Mouse (Mus musculus) layer of hippocampus, adult 9-10 months (tissue): ENCODE measurements around the gene Sertad2.

Experiments used
- DNase-seq: peaks from one replicate; pipeline ENCODE4 v3.0.0; 2022; ENCODE audit warnings: low spot score

Gene Sertad2

DNA sequence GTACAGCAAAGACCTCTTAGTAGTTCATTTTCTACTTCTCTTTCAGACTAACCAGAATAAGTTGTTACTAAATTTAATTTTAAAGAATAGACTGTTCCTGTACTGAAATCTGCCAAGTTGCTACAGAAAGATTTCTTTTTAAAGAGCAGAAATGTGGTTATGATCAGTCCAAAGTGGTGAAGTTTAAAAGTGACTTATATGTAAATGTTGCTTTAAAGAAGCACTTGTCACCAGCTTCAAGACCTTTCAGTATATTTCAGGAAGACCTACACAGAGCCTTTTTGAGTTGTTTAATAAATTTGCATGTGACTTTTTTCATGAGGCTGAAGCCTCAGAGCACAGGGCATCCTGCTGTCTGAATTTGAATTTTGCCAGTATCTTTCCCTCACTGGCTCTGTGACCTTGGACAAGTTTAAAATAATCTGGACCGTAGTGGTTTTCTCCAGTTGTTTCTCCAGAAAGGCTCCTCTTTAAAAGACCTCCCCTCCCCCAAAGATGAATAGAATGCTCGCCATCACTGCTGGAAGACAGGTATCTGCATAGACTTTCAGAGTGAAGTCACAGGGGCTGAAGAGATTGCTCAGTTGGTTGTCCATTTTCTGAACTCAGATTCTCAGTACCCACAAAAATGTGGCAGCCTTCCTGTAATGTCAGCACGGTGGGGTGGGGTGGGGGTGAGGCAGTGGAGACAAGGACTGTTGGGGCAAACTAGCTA, 1.9 kb downstream of the Sertad2 start:
- DNase-seq, result no peak

DNA sequence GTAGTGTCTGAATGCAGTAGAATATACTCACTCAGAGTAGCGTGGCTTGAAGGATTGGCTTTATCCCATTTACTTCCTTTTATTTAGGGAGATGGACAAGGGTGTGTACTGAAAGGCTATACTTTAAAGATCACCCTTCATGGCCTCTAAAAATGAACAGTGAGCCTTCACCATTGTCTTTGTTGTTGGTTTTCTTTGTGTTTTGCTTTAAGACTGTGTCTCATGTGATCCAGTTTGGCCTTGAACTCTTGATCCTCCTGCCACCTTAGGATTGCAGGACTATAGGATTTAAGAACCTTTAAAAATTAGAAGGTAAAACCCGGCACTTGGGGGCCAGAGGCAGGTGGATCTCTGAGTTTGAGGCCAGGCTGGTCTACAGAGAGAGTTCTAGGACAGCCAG, 6.4 kb downstream of the Sertad2 start:
- no peak for DNase-seq

DNA sequence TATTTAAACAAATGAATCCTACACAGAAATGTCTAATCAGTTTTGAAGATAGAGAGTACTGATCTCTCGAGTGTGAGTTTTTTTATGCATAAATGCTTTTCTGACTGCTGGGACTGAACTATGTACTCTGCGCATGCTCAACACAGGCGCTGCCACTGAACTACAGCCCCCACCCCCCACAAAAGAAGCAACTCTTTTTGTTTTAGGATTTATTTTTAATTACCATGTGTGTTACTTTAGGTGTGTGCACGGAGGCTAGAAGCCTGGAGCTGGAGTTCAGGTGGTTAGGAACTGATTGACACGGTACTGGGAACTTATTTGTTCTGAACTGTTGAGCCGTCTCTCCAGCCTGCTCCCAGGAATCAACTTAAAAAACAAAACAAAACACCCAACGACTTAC, 7.1 kb downstream of the Sertad2 start:
- DNase-seq, result no peak

DNA sequence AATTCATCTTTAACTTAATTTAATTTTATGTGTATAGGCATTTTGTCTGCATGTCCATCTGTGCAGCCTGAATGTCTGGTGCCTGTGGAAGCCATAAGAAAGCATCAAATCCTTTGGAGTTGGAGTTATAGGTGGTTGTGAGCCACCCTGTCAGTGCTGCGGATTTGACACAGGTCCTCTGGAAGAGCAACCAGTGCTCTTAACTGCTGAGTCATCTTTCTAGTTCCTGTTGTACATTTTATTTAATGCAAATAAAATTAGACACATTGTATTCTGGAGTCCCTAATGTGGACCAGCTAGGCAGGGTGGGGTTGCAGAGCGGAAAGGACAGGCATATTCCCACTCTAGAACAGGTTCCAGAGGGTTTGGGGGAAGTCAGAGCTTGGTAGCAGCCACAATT, 9.0 kb downstream of the Sertad2 start:
- DNase-seq, result no peak

DNA sequence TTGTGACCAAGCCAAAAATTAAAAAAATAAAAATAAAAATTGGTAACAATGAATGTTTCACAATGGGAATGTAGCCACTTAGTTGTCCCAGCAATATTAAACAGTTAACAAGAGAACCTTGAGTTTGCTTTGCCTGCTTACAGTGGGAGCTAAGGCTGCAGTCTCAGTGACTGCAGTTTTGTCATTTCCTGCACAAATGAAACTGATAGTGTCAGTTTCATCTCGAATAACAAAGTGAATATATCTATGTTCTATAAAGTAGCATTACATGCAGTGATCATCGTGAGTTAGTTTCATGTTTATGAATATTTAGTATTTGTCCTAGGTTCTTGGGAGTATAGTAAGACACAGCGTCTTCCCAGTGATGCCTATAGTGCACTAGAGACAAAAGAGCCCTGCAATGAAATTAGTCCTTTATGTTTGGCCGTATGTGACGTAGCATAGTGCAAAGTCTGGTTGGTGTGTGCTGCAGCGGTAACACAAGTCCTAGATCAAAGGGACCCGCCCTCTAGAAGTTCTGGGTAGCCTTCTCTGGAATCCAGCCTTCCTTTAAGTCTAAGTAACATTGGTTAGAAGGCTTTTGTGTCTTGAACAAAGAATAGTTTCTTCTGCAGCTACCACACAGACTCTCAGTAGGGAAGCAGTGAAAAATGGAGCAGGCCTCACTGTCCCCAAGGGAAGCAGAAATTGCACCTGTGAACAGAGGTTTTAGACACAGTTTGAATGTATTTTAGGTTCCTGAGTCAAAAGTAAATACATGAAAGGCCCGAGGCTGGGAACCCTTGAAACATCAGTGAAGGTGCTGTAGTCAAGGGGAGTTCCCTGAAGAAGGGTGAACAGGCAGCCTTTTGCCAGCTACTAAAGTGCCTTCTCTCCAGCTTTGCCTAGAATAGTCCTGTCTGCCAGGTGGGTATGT, 10.0 kb downstream of the Sertad2 start:
- no peak for DNase-seq

DNA sequence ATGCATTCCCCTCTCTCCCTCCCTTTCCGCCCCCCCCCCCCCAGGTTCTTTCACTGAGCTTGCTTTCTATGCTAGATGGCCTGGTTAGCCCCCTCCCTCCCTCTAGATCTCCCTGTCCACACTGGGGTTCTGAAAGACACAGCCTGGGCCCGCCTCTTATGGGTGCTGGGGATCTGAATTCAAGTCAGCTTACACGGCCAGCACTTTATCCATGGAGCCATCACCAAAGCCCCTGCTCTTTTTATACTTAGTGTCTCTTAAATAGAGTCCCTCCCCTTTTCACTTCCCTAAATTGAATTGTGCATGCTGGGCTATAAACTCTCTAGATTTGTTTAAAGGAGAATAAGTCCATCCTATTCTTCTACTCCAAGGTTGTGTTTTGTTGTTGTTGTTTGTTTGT, 12.6 kb downstream of the Sertad2 start:
- no peak for DNase-seq

DNA sequence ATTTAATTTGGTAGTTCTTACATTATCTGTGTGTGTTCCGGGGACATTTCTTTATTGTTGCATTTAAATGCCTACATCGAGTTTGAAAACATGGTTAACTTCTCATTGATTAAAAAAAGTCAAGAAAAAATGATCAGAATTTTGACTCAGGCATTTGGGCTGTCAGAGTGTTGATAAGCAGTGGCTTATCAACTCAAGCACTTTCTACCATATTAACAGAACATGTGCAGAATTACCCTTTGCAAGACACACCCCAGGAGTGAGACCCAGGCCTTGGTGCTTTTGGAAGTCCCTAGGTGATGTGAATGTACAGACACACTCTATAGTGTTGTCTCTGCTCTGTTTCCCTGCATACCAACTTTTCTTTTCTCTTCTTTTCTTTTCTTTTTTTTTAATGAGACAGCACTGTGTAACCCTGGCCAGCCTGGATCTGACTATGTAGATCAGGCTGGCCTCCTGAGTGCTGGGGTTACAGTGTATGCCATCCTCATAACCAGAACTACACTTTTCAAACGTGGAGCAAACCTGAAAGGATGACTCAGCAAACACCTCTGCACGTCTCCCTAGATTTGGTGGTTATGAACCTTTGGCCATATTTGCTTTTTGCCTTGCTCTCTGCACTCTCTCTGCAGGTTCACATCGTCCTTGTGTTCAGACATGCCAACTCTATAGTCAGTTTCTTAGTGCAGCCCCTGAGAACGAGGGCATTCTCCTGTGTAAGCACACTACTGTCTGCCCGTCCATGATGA, 13.3 kb downstream of the Sertad2 start:
- DNase-seq, result no peak

DNA sequence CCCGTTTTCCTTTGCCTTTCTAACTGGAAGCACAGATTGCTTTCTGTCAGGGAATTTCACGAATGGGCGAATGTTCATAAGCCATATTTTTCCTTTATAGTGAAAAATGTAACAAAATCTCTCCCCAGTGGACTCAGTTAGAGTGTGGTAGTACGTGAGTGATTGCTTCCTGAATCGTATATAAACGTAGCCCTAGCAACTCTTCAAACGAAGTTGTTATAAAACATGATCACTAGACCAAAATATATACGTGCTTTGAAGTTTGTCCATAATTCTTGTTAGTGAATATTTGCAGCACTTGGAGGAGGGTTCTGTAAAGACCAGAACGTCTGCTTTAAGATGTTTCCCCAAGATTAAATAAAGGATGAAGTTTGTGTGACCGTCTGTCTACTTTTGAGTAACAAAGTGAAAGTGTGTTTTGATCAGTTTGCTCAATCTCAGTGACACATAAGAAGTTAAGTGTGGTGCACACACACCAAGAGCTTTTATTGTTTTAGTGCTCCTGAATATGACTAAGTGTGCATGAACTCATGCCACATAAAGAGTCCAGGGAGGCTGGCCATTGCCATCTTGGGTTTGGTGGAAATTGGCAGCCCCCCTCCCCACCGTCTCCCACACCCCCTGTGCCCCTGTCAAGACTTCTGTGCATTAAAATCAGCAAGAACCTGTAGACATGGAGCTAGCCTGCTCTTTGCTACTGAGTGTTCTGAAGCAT, 16.3 kb downstream of the Sertad2 start:
- no peak for DNase-seq

DNA sequence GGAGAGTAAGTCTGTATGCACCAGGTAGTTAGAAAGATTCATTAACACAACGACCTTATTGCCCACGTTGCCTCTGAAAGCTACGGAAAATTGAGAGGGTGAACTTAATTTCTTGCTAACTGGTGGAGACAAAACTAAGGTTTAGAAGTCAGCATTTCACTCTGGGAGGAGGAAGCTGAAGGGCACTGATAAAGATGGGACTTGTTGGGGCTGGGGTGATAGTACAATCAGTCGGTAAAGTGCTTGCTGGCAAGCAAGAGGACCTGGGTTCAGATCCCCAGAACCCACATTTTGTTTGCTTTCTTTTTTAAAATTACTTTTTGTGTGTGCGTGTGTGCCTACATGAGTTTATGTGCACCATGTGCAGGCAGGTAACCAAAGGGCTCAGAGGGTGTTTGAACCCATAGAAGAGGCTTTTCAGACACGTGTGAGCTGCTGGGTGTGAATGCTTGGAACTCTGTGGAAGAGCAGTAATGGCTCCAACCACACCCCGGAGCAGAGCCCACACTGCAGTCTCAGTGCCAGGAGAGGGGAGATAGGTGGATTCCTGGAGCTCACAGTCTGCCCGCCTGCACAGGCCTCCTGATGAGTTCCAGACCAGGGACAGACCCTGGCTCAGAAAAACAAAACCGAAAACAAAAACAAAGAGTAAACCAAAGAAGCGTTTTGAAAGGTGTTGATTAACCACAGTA, 17.0 kb downstream of the Sertad2 start:
- no peak for DNase-seq

DNA sequence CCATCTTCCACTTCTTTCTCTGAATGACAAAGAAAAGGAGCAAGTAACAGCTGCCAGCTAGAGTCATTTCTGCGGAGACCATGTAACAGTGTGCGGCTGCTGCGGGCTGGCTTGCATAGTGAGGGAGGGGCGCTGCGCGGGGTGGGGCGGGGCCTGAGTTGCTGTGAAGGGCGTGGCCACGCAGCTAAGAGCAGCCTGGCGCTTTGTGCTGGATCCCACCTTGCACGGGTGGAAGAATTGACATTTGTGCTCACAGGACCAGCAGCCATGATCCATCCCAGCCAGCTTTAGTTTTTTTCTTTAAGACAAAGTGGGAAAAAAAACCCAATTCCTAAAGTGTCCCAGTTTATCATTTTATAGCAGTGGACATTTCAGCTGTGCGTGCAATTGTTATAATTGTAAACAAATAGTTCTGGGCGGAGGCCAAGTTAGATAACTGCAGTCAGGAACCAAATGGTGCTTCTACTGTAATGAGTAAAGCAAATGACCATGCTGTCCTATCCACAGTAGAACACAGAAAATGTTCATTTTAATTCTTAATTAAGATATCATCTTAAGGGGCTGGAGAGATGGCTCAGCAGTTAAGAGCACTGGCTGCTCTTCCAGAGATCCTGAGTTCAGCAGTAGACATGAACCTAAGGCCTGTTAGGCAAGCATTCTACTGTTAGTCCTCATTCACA, 18.4 kb downstream of the Sertad2 start:
- DNase-seq, result no peak

DNA sequence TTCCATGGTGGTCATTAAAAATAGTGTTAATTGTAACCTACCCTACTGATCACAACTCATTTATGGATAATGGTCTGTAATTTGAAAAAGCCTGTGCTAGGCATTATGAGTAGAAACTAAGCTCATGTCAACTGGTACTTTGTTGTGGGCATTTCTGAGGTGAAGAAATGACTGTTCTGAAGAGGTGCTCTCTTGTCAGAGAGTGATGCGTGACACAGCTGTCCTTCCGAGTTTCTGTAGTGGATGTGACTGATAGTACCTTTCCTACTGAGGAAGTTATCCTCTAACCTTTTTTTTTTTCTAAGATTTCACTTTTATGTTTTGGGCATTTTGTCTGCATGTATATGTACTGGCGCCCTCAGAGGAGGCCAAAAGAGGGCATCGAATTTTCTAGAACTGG, 22.0 kb downstream of the Sertad2 start:
- no peak for DNase-seq

DNA sequence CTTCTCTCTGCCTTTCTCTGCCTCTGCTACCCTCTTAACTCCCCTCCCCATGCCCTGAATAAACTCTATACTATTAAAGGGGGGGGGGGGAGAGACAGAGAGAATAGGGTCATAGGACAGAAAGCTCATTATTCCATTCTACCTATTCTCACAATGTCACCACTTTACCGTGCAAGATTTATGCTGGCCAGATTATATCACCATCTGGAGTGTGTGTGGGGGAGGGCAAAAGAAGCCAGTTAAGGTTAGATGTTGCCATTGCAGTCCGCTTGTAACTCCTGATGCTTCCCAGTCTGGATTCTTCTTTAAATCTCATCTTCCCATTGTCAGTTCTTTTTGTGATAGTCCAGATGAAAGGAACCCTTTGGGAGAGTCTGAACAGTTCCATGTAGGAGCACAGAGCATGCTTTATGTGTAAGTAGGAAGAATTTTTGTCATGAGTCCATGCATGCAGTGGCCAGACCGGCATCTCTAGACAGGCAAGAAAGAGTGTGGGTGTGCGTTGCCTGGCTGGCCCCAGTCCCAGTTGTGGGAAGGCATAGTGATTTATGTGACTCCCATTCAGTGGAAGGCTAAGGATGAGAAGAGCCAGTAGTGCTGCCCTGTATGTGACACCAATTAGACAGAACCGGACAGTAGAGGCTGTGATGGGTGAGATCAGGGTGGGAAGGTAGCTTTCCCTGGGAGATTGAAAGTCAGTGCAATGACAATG, 28.8 kb downstream of the Sertad2 start:
- DNase-seq, result no peak

DNA sequence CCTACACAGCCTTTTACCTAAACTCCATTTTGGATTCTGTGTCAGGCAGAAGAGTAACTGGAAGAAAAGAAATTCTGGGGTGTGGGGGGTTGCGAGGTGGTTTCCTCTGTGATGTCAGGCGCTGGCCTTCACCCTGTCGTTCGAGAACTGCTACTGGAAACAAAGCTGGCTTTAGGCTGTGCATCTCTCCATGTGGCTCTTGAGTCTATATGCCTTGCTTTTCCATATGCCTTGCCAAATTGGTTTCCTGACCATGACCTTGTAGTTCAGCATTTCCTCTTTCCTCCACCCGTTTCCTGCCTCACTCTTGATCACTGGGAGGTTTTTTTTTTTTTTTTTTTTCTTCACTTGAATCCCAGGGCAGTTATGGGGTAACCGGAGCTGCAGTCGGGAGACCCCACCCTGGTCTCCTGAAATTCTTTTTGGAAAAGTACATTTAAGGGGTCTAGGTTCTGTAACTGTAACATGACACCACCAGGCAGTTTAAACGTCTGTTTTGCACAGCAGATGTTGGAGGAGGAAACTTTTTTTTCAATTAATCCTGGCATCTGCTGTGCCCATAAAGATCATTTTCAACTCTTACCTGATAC, 33.1 kb downstream of the Sertad2 start:
- no peak for DNase-seq

DNA sequence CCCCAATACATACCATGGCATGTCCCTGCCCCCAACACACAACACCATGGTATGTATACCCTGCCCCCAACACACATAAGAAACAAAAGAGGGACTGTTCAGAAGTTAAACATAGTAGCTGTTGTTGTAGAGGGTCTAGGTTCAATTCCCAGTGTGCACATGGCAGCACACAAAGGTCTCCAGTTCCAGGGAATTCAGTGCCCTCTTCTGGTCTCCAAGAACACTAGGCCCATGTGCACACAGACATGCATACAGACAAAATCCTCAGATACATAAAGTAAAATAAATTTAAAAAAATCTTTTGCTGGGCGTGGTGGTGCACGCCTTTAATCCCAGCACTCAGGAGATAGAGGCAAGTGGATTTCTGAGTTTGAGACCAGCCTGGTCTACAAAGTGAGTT, 39.7 kb downstream of the Sertad2 start:
- no peak for DNase-seq

DNA sequence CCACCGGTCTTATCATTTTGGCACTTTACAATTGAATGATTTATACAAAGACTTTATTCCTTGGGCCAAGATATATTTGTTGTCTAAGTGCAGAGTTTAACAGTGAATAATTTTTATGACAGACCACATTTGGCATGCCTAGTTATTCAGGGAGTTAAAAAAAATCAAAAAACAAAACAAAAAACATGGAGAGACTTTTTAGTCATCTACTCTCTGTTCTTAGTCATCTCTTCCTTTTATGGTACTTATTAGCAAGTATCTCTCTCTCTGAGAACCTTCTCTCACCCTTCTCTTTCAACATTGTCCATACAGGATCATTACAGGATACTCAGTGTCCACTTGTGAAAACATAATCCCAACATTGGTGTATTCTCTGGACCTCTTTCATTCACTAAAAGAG, 42.2 kb downstream of the Sertad2 start:
- DNase-seq, result no peak

DNA sequence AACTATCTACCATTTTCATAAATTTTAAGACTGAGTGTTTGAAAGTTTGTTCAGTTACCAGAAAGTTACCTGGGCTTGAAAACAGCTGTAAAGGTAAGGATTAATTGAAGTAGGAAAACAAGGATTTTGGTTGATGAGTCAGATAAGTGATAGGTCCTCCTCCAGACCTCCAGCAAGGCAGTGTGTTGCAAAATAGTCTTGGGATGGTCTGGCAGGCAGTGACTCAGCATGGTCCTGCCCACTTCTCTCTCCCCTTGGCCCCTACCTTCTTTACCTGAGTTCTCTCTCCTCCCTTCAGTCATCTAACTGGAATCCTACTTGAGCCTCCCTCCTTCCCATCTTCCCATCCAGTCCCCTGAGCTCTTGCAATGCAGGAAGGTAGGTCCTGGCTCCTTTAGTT, 43.1 kb downstream of the Sertad2 start:
- no peak for DNase-seq

DNA sequence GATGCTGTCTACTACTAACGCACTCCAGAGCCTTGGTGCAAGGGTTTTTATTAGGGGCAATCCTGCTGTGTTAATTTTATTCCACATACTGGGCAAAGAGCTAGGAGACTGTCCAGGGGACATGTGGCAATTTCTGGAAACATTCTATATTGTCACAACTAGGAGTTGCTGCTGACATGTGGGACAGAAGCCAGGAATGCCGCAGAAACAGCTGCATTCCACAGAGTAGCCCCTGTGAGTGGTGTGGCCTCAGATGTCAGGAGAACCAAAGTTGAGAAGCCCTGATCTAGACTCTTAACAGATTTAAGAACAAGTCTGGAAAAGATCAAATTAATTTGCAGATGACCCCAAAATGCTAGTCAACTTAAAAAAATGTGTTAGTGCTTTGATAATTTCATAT, 46.3 kb downstream of the Sertad2 start:
- DNase-seq, result no peak

DNA sequence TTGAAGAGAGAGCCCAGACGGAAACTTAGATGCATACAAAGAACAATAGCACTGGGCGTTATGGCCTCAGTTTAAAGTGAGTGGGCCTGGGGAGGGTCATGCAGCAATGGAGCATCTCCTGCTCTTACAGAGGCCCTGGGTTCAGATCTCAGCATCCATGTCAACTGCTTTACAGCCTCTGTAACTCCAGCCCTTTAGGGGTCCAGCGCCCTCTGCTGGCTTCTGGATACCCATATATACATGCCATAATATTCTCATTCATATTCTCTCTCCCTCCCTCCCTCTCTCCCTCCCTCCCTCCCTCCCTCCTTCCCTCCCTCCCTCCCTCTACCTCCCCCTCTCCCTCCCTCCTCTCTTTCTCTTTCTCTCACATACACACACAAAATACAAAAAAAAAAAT, 49.0 kb downstream of the Sertad2 start:
- DNase-seq, result no peak

DNA sequence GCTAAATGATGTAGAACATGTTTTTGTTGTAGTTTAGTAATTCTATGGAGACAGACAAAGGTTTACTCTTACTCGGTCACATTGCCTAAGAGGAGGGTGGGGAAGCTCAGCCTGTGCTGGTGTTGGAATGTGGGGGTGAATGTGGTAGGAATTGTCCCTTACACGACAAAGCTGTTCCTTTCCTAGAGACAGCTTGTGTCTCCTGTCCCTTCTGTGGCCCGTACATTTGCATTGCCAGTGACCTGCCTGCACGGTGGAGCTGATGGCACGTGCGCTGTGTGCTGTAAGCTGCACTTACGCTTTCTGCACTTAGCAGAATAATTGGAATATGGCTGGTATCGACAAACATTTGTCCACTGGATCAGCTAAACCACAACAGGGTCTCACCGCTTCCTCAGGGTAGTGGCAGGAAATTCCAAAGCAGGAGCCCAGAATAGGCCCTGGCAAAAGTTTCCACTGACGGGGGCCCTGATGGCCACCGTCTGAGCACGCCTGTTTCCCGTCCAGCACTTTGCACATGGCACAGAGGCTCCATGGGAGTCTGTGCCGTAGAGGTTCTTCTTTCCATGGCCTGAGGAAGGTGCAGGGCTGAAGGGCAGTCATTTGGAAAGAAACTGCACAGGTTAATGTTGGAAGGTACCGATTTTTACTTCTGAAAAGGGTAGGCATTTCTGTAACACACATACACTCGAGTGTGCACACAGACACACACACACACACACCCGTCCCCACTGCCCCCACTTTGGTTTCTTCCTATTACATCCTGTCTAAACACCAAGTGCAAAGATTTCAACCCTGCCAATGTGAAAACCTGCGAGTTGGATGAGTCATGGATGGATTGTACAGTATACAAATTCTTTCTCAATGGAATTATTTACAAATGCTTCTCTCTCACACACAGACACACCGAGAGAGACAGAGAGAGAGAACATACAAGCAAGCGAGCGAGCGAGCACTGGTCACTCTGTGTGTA, 51.5 kb downstream of the Sertad2 start:
- no peak for DNase-seq
